Mouse (Mus musculus): ENCODE measurements around the gene Mast2. TPM values are rescaled to one million over a fixed set of nuclear protein-coding genes. Genes with fewer than 3 reads are reported as not detected.

The Mast2 gene
- polyA plus RNA-seq, 1 experiment from 2014 or later, result 10.7 TPM

- ATAC-seq (ENCODE audit: low FRiP score, low TSS enrichment), result no peak
- Histone ChIP-seq H3K27ac (ENCODE audit: low read length) (no peak overlapping the region), H3K4me1 (ENCODE audit: insufficient read depth, low read length) (no peaks in the 10 kb centered on the region), H3K36me3 (ENCODE audit: insufficient read depth, low read length) (no peaks in the 10 kb centered on the region), H3K4me2 (replicated peaks; ENCODE audit: low read depth, low read length) (no peak overlapping the region), H3K27me3 (ENCODE audit: insufficient read depth, low read length) (no peaks in the 10 kb centered on the region), H3K9me3 (ENCODE audit: low read length) (no peaks in the 10 kb centered on the region), H3K9ac (replicated peaks; ENCODE audit: low read length) (no peak overlapping the region), H3K4me3 (ENCODE audit: low read length) (no peak overlapping the region)
- WGBS, result 61% methylated on average over 1 of the region's 1 CpGs
Observed at GRCm38 (mm10) chr4:116371676-116372075, 92.3 kb downstream of the Mast2 start.

GRCm38 (mm10) chr4:116358099-116358498, 105.9 kb downstream of the Mast2 start:
- Histone ChIP-seq H3K4me2 (replicated peaks; ENCODE audit: low read depth, low read length) (no peak overlapping the region), H3K9ac (replicated peaks; ENCODE audit: low read length) (no peak overlapping the region), H3K4me3 (ENCODE audit: low read length) (no peak overlapping the region), H3K36me3 (ENCODE audit: insufficient read depth, low read length) (no peaks in the 10 kb centered on the region), H3K4me1 (ENCODE audit: insufficient read depth, low read length) (no peaks in the 10 kb centered on the region), H3K27me3 (ENCODE audit: insufficient read depth, low read length) (no peaks in the 10 kb centered on the region), H3K27ac (ENCODE audit: low read length) (no peak overlapping the region), H3K9me3 (ENCODE audit: low read length) (no peaks in the 10 kb centered on the region)
- ATAC-seq (ENCODE audit: low FRiP score, low TSS enrichment), result no peak
- WGBS, result 90% methylated on average over 1 of the region's 1 CpGs

DNA sequence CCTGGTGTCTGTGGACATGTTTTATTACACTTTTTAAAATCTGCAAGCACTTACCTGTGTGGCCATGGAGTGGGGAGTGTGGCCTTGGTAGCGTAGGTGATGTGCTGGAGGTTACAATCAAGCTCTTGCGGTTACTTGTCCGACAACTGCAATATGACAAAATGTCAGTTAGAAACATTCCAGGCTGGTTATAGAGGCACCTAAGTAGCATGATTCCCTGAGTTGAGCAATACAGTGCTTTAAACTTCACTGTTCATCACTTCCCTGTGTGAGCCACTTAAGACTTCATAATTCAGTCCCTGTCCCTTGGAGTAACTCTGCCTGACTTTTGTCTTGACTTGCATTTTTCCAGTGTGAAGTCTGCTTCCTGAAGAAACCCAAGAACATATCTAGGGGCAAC, 111.1 kb downstream of the Mast2 start:
- WGBS, result 94% methylated on average over 3 of the region's 3 CpGs
- Histone ChIP-seq H3K4me3 (ENCODE audit: low read length) (no peak overlapping the region), H3K4me1 (ENCODE audit: insufficient read depth, low read length) (no peaks in the 10 kb centered on the region), H3K4me2 (replicated peaks; ENCODE audit: low read depth, low read length) (no peak overlapping the region), H3K9me3 (ENCODE audit: low read length) (no peaks in the 10 kb centered on the region), H3K27me3 (ENCODE audit: insufficient read depth, low read length) (no peaks in the 10 kb centered on the region), H3K9ac (replicated peaks; ENCODE audit: low read length) (no peak overlapping the region), H3K27ac (ENCODE audit: low read length) (no peak overlapping the region), H3K36me3 (ENCODE audit: insufficient read depth, low read length) (0 out of 2 replicates have a peak, but pooled peaks cover 4% of the 10 kb centered on the region)
- ATAC-seq (ENCODE audit: low FRiP score, low TSS enrichment), result no peak

GRCm38 (mm10) chr4:116352496-116352895, 111.5 kb downstream of the Mast2 start:
- Histone ChIP-seq H3K4me3 (ENCODE audit: low read length) (no peak overlapping the region), H3K27ac (ENCODE audit: low read length) (no peak overlapping the region), H3K4me2 (replicated peaks; ENCODE audit: low read depth, low read length) (no peak overlapping the region), H3K9me3 (ENCODE audit: low read length) (no peaks in the 10 kb centered on the region), H3K27me3 (ENCODE audit: insufficient read depth, low read length) (no peaks in the 10 kb centered on the region), H3K9ac (replicated peaks; ENCODE audit: low read length) (no peak overlapping the region), H3K36me3 (ENCODE audit: insufficient read depth, low read length) (0 out of 2 replicates have a peak, but pooled peaks cover 4% of the 10 kb centered on the region), H3K4me1 (ENCODE audit: insufficient read depth, low read length) (no peaks in the 10 kb centered on the region)
- 74% methylated on average over 3 of the region's 3 CpGs for WGBS
- no peak for ATAC-seq (ENCODE audit: low FRiP score, low TSS enrichment)

DNA sequence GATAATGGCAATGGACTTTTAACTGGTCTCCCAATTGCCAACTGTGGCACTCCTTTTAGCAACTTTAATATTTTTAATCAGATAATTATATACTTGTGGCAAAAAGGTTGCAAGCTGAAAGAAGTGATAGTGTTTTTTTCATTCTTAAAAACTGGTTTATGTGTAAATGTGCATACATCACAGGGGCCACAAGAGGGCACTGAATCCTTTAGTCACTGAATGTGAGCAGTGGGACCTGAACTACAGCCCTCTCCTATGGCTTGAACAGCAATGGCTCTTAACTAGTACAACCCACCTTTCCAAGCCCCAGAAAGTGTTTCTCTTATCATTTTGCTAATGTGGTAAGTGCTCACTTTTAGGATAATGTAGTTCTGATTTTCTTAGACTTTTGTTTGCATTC, 121.9 kb downstream of the Mast2 start:
- Histone ChIP-seq H3K27me3 (ENCODE audit: insufficient read depth, low read length) (no peaks in the 10 kb centered on the region), H3K9ac (replicated peaks; ENCODE audit: low read length) (no peak overlapping the region), H3K4me3 (ENCODE audit: low read length) (no peak overlapping the region), H3K27ac (ENCODE audit: low read length) (no peak overlapping the region), H3K4me2 (replicated peaks; ENCODE audit: low read depth, low read length) (no peak overlapping the region), H3K9me3 (ENCODE audit: low read length) (no peaks in the 10 kb centered on the region), H3K4me1 (ENCODE audit: insufficient read depth, low read length) (no peaks in the 10 kb centered on the region), H3K36me3 (ENCODE audit: insufficient read depth, low read length) (no peaks in the 10 kb centered on the region)
- ATAC-seq (ENCODE audit: low FRiP score, low TSS enrichment), result no peak

GRCm38 (mm10) chr4:116336294-116336693, 127.7 kb downstream of the Mast2 start:
- 100% methylated on average over 1 of the region's 1 CpGs for WGBS
- no peak overlapping the region for H3K9ac ChIP-seq (replicated peaks; ENCODE audit: low read length)
- no peak overlapping the region for H3K27ac ChIP-seq (ENCODE audit: low read length)
- no peaks in the 10 kb centered on the region for H3K4me1 ChIP-seq (ENCODE audit: insufficient read depth, low read length)
- H3K4me2 ChIP-seq (replicated peaks; ENCODE audit: low read depth, low read length), result no peak overlapping the region
- no peak overlapping the region for H3K4me3 ChIP-seq (ENCODE audit: low read length)
- H3K27me3 ChIP-seq (ENCODE audit: insufficient read depth, low read length), result no peaks in the 10 kb centered on the region
- ATAC-seq (ENCODE audit: low FRiP score, low TSS enrichment), result no peak
- no peaks in the 10 kb centered on the region for H3K36me3 ChIP-seq (ENCODE audit: insufficient read depth, low read length)
- no peaks in the 10 kb centered on the region for H3K9me3 ChIP-seq (ENCODE audit: low read length)

GRCm38 (mm10) chr4:116329256-116329655, 134.7 kb downstream of the Mast2 start:
- H3K9me3 ChIP-seq (ENCODE audit: low read length), result no peaks in the 10 kb centered on the region
- H3K9ac ChIP-seq (replicated peaks; ENCODE audit: low read length), result no peak overlapping the region
- no peak for ATAC-seq (ENCODE audit: low FRiP score, low TSS enrichment)
- no peak overlapping the region for H3K4me3 ChIP-seq (ENCODE audit: low read length)
- H3K36me3 ChIP-seq (ENCODE audit: insufficient read depth, low read length), result peaks cover 17% of the 10 kb centered on the region; the same call in 1 of the 2 replicates
- H3K4me1 ChIP-seq (ENCODE audit: insufficient read depth, low read length), result no peaks in the 10 kb centered on the region
- no peaks in the 10 kb centered on the region for H3K27me3 ChIP-seq (ENCODE audit: insufficient read depth, low read length)
- no peak overlapping the region for H3K4me2 ChIP-seq (replicated peaks; ENCODE audit: low read depth, low read length)
- WGBS, result 95% methylated on average over 3 of the region's 3 CpGs
- no peak overlapping the region for H3K27ac ChIP-seq (ENCODE audit: low read length)

GRCm38 (mm10) chr4:116322127-116322526, 141.9 kb downstream of the Mast2 start:
- no peak overlapping the region for H3K4me2 ChIP-seq (replicated peaks; ENCODE audit: low read depth, low read length)
- no peaks in the 10 kb centered on the region for H3K9me3 ChIP-seq (ENCODE audit: low read length)
- H3K4me3 ChIP-seq (ENCODE audit: low read length), result no peak overlapping the region
- no peaks in the 10 kb centered on the region for H3K4me1 ChIP-seq (ENCODE audit: insufficient read depth, low read length)
- peaks cover 42% of the 10 kb centered on the region for H3K36me3 ChIP-seq (ENCODE audit: insufficient read depth, low read length)
- no peaks in the 10 kb centered on the region for H3K27me3 ChIP-seq (ENCODE audit: insufficient read depth, low read length)
- H3K27ac ChIP-seq (ENCODE audit: low read length), result no peak overlapping the region
- H3K9ac ChIP-seq (replicated peaks; ENCODE audit: low read length), result no peak overlapping the region
- ATAC-seq (ENCODE audit: low FRiP score, low TSS enrichment), result no peak
- 93% methylated on average over 6 of the region's 6 CpGs for WGBS

DNA sequence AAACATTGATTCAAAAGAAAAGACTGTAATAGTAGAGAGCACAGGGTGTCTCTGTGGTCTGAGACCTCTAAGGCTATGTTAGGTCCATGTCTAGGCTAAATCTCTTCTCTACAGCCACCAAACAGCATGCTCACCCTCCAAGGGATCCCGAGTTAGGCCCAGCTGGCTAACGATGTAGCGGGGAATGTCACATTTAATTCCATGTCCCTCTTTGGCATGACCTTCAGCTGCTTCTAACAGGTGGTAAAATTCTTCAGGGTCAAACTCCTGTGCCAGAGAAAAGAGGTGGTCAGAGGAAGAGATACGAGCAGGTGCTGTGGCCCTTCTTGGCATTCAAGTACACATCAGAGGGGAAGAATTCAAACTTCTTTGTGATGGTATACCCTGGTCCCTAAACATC, 146.4 kb downstream of the Mast2 start:
- Histone ChIP-seq H3K27ac (ENCODE audit: low read length) (no peak overlapping the region), H3K9ac (replicated peaks; ENCODE audit: low read length) (no peak overlapping the region), H3K4me3 (ENCODE audit: low read length) (no peak overlapping the region), H3K4me2 (replicated peaks; ENCODE audit: low read depth, low read length) (no peak overlapping the region), H3K9me3 (ENCODE audit: low read length) (no peaks in the 10 kb centered on the region), H3K4me1 (ENCODE audit: insufficient read depth, low read length) (no peaks in the 10 kb centered on the region), H3K36me3 (ENCODE audit: insufficient read depth, low read length) (peaks cover 57% of the 10 kb centered on the region), H3K27me3 (ENCODE audit: insufficient read depth, low read length) (no peaks in the 10 kb centered on the region)
- ATAC-seq (ENCODE audit: low FRiP score, low TSS enrichment), result no peak
- WGBS, result 95% methylated on average over 4 of the region's 4 CpGs

- Histone ChIP-seq H3K36me3 (ENCODE audit: insufficient read depth, low read length) (peaks cover 32% of the 10 kb centered on the region), H3K9me3 (ENCODE audit: low read length) (no peaks in the 10 kb centered on the region), H3K27ac (ENCODE audit: low read length) (no peak overlapping the region), H3K4me2 (replicated peaks; ENCODE audit: low read depth, low read length) (no peak overlapping the region), H3K4me1 (ENCODE audit: insufficient read depth, low read length) (no peaks in the 10 kb centered on the region), H3K9ac (replicated peaks; ENCODE audit: low read length) (no peak overlapping the region), H3K27me3 (ENCODE audit: insufficient read depth, low read length) (no peaks in the 10 kb centered on the region), H3K4me3 (ENCODE audit: low read length) (no peak overlapping the region)
- 44% methylated on average over 1 of the region's 1 CpGs for WGBS
- ATAC-seq (ENCODE audit: low FRiP score, low TSS enrichment), result no peak
Observed at GRCm38 (mm10) chr4:116304551-116304950, 159.4 kb downstream of the Mast2 start.

All from kidney, embryonic 16.5 days (tissue).